Mouse (Mus musculus): ENCODE results near the gene Trpc5. TPM values are rescaled to one million over a fixed set of nuclear protein-coding genes. Genes with fewer than 3 reads are reported as not detected.
A peak's percentile ranks its signal among the peaks of the same experiment; 100 is the strongest.

Trpc5 gene
- polyA plus RNA-seq, 1 experiment from 2014 or later, result not detected

GRCm38 (mm10) chrX:144403526-144403925 is 284.5 kb downstream of the Trpc5 start:
- peak; percentile 89 for TF ChIP-seq CTCF (IDR thresholded peaks at IDR 0.05; ENCODE audit: low read depth)
- H3K36me3 ChIP-seq (ENCODE audit: control insufficient read depth, insufficient read depth), result no peaks in the 10 kb centered on the region
- no peak overlapping the region for H3K4me3 ChIP-seq (ENCODE audit: low read depth, low read length)
- H3K4me1 ChIP-seq (replicated peaks; ENCODE audit: control insufficient read depth, insufficient read depth, low read length), result no peaks in the 10 kb centered on the region
- no peaks in the 10 kb centered on the region for H3K9me3 ChIP-seq (ENCODE audit: control insufficient read depth)
- H3K27ac ChIP-seq (ENCODE audit: low read depth, low read length), result no peak overlapping the region
- no peak for ATAC-seq
- H3K27me3 ChIP-seq (replicated peaks; ENCODE audit: control insufficient read depth, insufficient read depth, low read length), result no peaks in the 10 kb centered on the region
- H3K4me2 ChIP-seq (replicated peaks; ENCODE audit: low read depth), result no peak overlapping the region
- H3K9ac ChIP-seq (ENCODE audit: low read depth, low read length), result no peak overlapping the region
- WGBS, result 36% methylated on average over 7 of the region's 7 CpGs

DNA sequence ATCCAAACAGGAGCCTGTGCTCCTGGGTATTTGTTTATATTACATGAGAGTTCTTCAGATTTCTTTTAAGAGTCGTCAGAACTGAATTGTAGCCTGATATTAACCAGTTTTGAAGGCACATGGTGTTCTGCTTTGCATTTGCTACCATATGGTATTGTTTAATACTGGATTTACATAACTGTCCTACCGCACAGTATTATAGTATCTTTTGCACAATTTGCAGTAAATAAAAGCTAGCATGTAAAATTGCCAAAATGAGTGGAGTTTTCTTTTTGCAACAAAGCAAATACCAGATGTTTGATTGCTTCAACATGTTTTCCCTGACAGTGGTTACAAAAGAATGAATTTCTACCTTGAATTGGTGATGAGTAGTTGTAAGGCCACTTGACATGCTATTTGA is 313.8 kb downstream of the Trpc5 start:
- H3K4me1 ChIP-seq (replicated peaks; ENCODE audit: control insufficient read depth, insufficient read depth, low read length), result no peaks in the 10 kb centered on the region
- no peak for TF ChIP-seq CTCF (IDR thresholded peaks at IDR 0.05; ENCODE audit: low read depth)
- H3K36me3 ChIP-seq (ENCODE audit: control insufficient read depth, insufficient read depth), result no peaks in the 10 kb centered on the region
- no peak for ATAC-seq
- 70% methylated on average over 2 of the region's 2 CpGs for WGBS
- no peak overlapping the region for H3K9ac ChIP-seq (ENCODE audit: low read depth, low read length)
- H3K9me3 ChIP-seq (ENCODE audit: control insufficient read depth), result no peaks in the 10 kb centered on the region
- H3K4me2 ChIP-seq (replicated peaks; ENCODE audit: low read depth), result no peak overlapping the region
- no peak overlapping the region for H3K27ac ChIP-seq (ENCODE audit: low read depth, low read length)
- no peaks in the 10 kb centered on the region for H3K27me3 ChIP-seq (replicated peaks; ENCODE audit: control insufficient read depth, insufficient read depth, low read length)
- H3K4me3 ChIP-seq (ENCODE audit: low read depth, low read length), result no peak overlapping the region

- no peaks in the 10 kb centered on the region for H3K36me3 ChIP-seq (ENCODE audit: control insufficient read depth, insufficient read depth)
- H3K4me3 ChIP-seq (ENCODE audit: low read depth, low read length), result no peak overlapping the region
- H3K4me2 ChIP-seq (replicated peaks; ENCODE audit: low read depth), result no peak overlapping the region
- no peaks in the 10 kb centered on the region for H3K9me3 ChIP-seq (ENCODE audit: control insufficient read depth)
- H3K9ac ChIP-seq (ENCODE audit: low read depth, low read length), result no peak overlapping the region
- no peak for ATAC-seq
- no peaks in the 10 kb centered on the region for H3K4me1 ChIP-seq (replicated peaks; ENCODE audit: control insufficient read depth, insufficient read depth, low read length)
- H3K27ac ChIP-seq (ENCODE audit: low read depth, low read length), result no peak overlapping the region
- H3K27me3 ChIP-seq (replicated peaks; ENCODE audit: control insufficient read depth, insufficient read depth, low read length), result no peaks in the 10 kb centered on the region
- no peak for TF ChIP-seq CTCF (IDR thresholded peaks at IDR 0.05; ENCODE audit: low read depth)
These were observed 349.6 kb downstream of the Trpc5 start for GRCm38 (mm10) chrX:144338355-144338754.

GRCm38 (mm10) chrX:144337938-144338337 is 350.0 kb downstream of the Trpc5 start:
- no peak for TF ChIP-seq CTCF (IDR thresholded peaks at IDR 0.05; ENCODE audit: low read depth)
- no peaks in the 10 kb centered on the region for H3K36me3 ChIP-seq (ENCODE audit: control insufficient read depth, insufficient read depth)
- H3K9ac ChIP-seq (ENCODE audit: low read depth, low read length), result no peak overlapping the region
- H3K27me3 ChIP-seq (replicated peaks; ENCODE audit: control insufficient read depth, insufficient read depth, low read length), result no peaks in the 10 kb centered on the region
- no peak overlapping the region for H3K27ac ChIP-seq (ENCODE audit: low read depth, low read length)
- no peaks in the 10 kb centered on the region for H3K9me3 ChIP-seq (ENCODE audit: control insufficient read depth)
- ATAC-seq, result no peak
- no peak overlapping the region for H3K4me2 ChIP-seq (replicated peaks; ENCODE audit: low read depth)
- H3K4me3 ChIP-seq (ENCODE audit: low read depth, low read length), result no peak overlapping the region
- H3K4me1 ChIP-seq (replicated peaks; ENCODE audit: control insufficient read depth, insufficient read depth, low read length), result no peaks in the 10 kb centered on the region

DNA sequence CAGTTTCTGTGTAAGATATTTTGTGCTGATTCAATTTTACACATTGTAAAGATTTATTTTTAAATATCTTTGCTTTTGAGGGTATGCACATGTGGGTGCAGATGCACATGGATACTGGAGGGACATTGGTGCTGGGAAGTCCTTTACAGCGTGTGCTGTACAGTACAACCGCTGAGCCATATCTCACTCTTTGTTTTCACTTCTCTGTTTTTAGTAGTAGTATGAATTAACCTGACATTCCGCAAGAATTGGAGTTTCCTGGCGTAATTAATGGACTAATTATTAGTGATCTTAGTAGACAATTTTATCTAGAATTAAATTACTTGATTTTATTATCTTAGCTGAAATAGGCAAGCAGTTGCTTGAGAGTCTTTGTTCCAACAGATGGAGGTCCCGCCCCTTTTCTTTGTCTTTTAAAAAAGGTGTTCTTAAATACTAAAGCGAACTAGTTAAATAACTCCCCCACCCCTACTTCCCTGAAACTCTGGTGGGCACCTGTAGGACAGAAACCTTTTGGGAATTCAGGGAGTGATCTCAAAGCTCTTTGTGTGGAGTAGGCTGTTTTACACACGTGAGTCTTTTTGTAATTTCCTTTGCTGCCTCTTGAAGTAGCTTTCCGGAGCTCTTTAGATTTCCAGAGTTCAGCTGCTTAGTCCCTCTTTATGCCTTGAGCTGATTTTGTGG is 352.5 kb downstream of the Trpc5 start:
- TF ChIP-seq CTCF (IDR thresholded peaks at IDR 0.05; ENCODE audit: low read depth), result no peak

More for the DNA sequence above, 352.5 kb downstream of the Trpc5 start:
- H3K9me3 ChIP-seq (ENCODE audit: control insufficient read depth), result no peaks in the 10 kb centered on the region
- WGBS, result 67% methylated on average over 8 of the region's 8 CpGs
- H3K9ac ChIP-seq (ENCODE audit: low read depth, low read length), result no peak overlapping the region
- H3K27ac ChIP-seq (ENCODE audit: low read depth, low read length), result no peak overlapping the region
- no peaks in the 10 kb centered on the region for H3K36me3 ChIP-seq (ENCODE audit: control insufficient read depth, insufficient read depth)
- no peak for ATAC-seq
- no peak overlapping the region for H3K4me3 ChIP-seq (ENCODE audit: low read depth, low read length)
- no peaks in the 10 kb centered on the region for H3K4me1 ChIP-seq (replicated peaks; ENCODE audit: control insufficient read depth, insufficient read depth, low read length)
- no peaks in the 10 kb centered on the region for H3K27me3 ChIP-seq (replicated peaks; ENCODE audit: control insufficient read depth, insufficient read depth, low read length)
- no peak overlapping the region for H3K4me2 ChIP-seq (replicated peaks; ENCODE audit: low read depth)

Other genes with a start within 250 kb of the Trpc5 start
- not detected in 2 replicates for gene Trpc5os, start 231.6 kb downstream of the Trpc5 start, polyA plus RNA-seq (2015; fragmentation: Nextera tagmentation; extraction: Ambion mirVana)
- gene Rtl4, start 727 bp upstream of the Trpc5 start, polyA plus RNA-seq (2015; fragmentation: Nextera tagmentation; extraction: Ambion mirVana), result 0.07 and 0.13 TPM in 2 replicates